ENCODE assay signal across 24 mouse cellular contexts in the genomic region with DNA sequence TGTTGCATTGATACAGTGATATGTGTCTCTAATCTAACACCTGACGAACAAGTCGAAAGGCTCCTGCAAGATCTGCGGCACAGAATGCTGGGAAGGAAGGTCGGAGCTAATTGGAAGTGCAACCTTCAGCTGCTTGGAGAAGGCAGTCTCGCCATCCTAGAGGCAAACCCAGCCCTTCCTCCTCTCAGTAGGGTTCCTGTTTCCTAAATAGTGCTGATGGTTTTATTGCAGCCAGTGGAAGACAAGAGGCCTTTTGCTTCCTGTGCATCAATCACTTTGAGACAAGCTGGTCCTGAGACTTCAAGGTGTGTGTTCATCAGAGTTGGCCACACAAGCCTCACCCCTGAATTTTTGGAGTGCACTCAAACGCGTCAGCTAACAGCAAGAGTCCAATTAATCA.
DNase-seq lines count a peak whose midpoint lies in the region; ATAC-seq and TF ChIP-seq lines count a peak whose summit lies in the region.
"Had no signal": no experiment of that assay in that cellular context is flagged by ENCODE, and none has a peak within 500 bp of the region (broad histone marks: within the 10 kb centered on the region; RNA-seq: fewer than 3 reads in every experiment).

No protein-coding gene starts in this region.

- WGBS in intestine, embryonic 14.5 days: 29% methylated on average over 7 of the region's 7 CpGs
- 46% methylated on average over 7 of the region's 7 CpGs for WGBS in intestine, postnatal 0 days
- 53% methylated on average over 7 of the region's 7 CpGs for WGBS in embryonic facial prominence, embryonic 10.5 days

- H3K9me3 ChIP-seq in intestine, embryonic 14.5 days (ENCODE audit: control insufficient read depth, low read length): no peaks in the 10 kb centered on the region
- no peaks in the 10 kb centered on the region for H3K9me3 ChIP-seq in intestine, postnatal 0 days (ENCODE audit: control insufficient read depth)
- no peaks in the 10 kb centered on the region for H3K9me3 ChIP-seq in embryonic facial prominence, embryonic 10.5 days
- H3K9me3 ChIP-seq: G1E; heart, embryonic 15.5 days; hindbrain, embryonic 12.5 days; midbrain, embryonic 13.5 days had no signal

- H3K27ac ChIP-seq in intestine, embryonic 14.5 days (ENCODE audit: low read depth): no peak overlapping the region
- no peak overlapping the region for H3K27ac ChIP-seq in intestine, postnatal 0 days (ENCODE audit: low read depth, low read length)
- peak overlapping the region; percentile 44; the same call in 1 of the 2 replicates for H3K27ac ChIP-seq in embryonic facial prominence, embryonic 10.5 days (replicated peaks)
- H3K27ac ChIP-seq: heart, embryonic 15.5 days; hindbrain, embryonic 12.5 days; left cerebral cortex, adult 2 months; midbrain, embryonic 13.5 days had no signal

- H3K4me1 ChIP-seq in intestine, embryonic 14.5 days (replicated peaks; ENCODE audit: control insufficient read depth, insufficient read depth, low read length): peaks cover 6% of the 10 kb centered on the region
- no peaks in the 10 kb centered on the region for H3K4me1 ChIP-seq in intestine, postnatal 0 days (replicated peaks; ENCODE audit: control insufficient read depth, insufficient read depth, low read length)
- H3K4me1 ChIP-seq in embryonic facial prominence, embryonic 10.5 days: peaks cover 31% of the 10 kb centered on the region
- H3K4me1 ChIP-seq: heart, embryonic 15.5 days; hindbrain, embryonic 12.5 days; midbrain, embryonic 13.5 days had no signal

- H3K27me3 ChIP-seq in intestine, embryonic 14.5 days (replicated peaks; ENCODE audit: control insufficient read depth, insufficient read depth, low read length): no peaks in the 10 kb centered on the region
- no peaks in the 10 kb centered on the region for H3K27me3 ChIP-seq in intestine, postnatal 0 days (replicated peaks; ENCODE audit: control insufficient read depth, insufficient read depth, low read length)
- no peaks in the 10 kb centered on the region for H3K27me3 ChIP-seq in embryonic facial prominence, embryonic 10.5 days (replicated peaks; ENCODE audit: low read depth, poor library complexity, severe bottlenecking)
- H3K27me3 ChIP-seq: heart, embryonic 15.5 days; hindbrain, embryonic 12.5 days; midbrain, embryonic 13.5 days; Patski had no signal

- peak; percentile 23 for DNase-seq in intestine, embryonic 14.5 days (ENCODE audit: low spot score)
- DNase-seq in R1 (ENCODE audit: low read depth, low spot score): peak; percentile 50
- no peak for DNase-seq in embryonic facial prominence, embryonic 10.5 days (ENCODE audit: low spot score)
- no peak for DNase-seq in gastrocnemius, adult 8-10 months (ENCODE audit: low spot score in 2 of 2)
- no peak for DNase-seq in heart, adult 8-10 months (ENCODE audit: low spot score)
- DNase-seq in right cerebral cortex, postnatal 25 days: no peak
- DNase-seq: adrenal gland, postnatal 14 days; cerebellum, adult 8-10 months; gastrocnemius, postnatal 14 days; kidney, adult 9 months; left cerebral cortex, postnatal 4 days; lung, postnatal 4 days; thymus, adult 18-20 months; thymus, postnatal 4 days had no signal

- no peak overlapping the region for H3K9ac ChIP-seq in intestine, embryonic 14.5 days (ENCODE audit: low read length)
- H3K9ac ChIP-seq in intestine, postnatal 0 days (ENCODE audit: low read depth, low read length): no peak overlapping the region
- H3K9ac ChIP-seq: heart, embryonic 15.5 days; hindbrain, embryonic 12.5 days; midbrain, embryonic 13.5 days had no signal

- H3K4me3 ChIP-seq in intestine, embryonic 14.5 days (ENCODE audit: low read depth, low read length): no peak overlapping the region
- H3K4me3 ChIP-seq in intestine, postnatal 0 days (ENCODE audit: low read depth, low read length): no peak overlapping the region
- H3K4me3 ChIP-seq in embryonic facial prominence, embryonic 10.5 days: no peak overlapping the region
- H3K4me3 ChIP-seq: heart, embryonic 15.5 days; hindbrain, embryonic 12.5 days; left cerebral cortex, adult 2 months; midbrain, embryonic 13.5 days had no signal

- no peak for TF ChIP-seq CTCF in intestine, postnatal 0 days (IDR thresholded peaks at IDR 0.05; ENCODE audit: low read depth)

- no peaks in the 10 kb centered on the region for H3K36me3 ChIP-seq in intestine, embryonic 14.5 days (ENCODE audit: control insufficient read depth, insufficient read depth, low read length)
- no peaks in the 10 kb centered on the region for H3K36me3 ChIP-seq in intestine, postnatal 0 days (ENCODE audit: control insufficient read depth, insufficient read depth)
- no peaks in the 10 kb centered on the region for H3K36me3 ChIP-seq in embryonic facial prominence, embryonic 10.5 days (replicated peaks)
- H3K36me3 ChIP-seq: G1E; heart, embryonic 15.5 days; hindbrain, embryonic 12.5 days; midbrain, embryonic 13.5 days had no signal

- no peak for ATAC-seq in intestine, embryonic 14.5 days (replicated peaks; ENCODE audit: low FRiP score, low TSS enrichment, low read depth)
- no peak for ATAC-seq in intestine, postnatal 0 days
- ATAC-seq in megakaryocyte, adult 5-6 weeks (ENCODE audit: poor library complexity, severe bottlenecking): peak; percentile 16; the same call in 1 of the 2 replicates
- ATAC-seq: CD4-positive, CD25-positive, alpha-beta regulatory T cell, adult 4 months; forebrain, embryonic 14.5 days; midbrain, embryonic 13.5 days; Patski had no signal

- H3K4me2 ChIP-seq in intestine, embryonic 14.5 days (ENCODE audit: low read length): no peak overlapping the region
- H3K4me2 ChIP-seq in intestine, postnatal 0 days (replicated peaks; ENCODE audit: low read depth): no peak overlapping the region
- H3K4me2 ChIP-seq: heart, embryonic 15.5 days; hindbrain, embryonic 12.5 days; midbrain, embryonic 13.5 days had no signal

Comparison
In these comparisons a context has a peak if more than half of its experiments do, and no peak if none do; other contexts are left out.
1. DNase-seq: peak in intestine, embryonic 14.5 days (single experiment) and R1 (single experiment); none in embryonic facial prominence, embryonic 10.5 days (single experiment), gastrocnemius, adult 8-10 months (0 of 2), heart, adult 8-10 months (single experiment) and right cerebral cortex, postnatal 25 days (single experiment).